Mouse (Mus musculus) megakaryocyte, embryonic 14.5 days (primary cell): ENCODE results near the gene Wdr38.

Source experiments
- FLI1 ChIP-seq: IDR thresholded peaks from 2 replicates; pipeline ENCODE4 v1.6.1; 2012; ENCODE audit warnings: low read length, inconsistent platforms, mixed read lengths
- GATA1 ChIP-seq: IDR thresholded peaks from 3 replicates; pipeline ENCODE4 v1.6.1; 2012; ENCODE audit warnings: mixed read lengths, low read length, inconsistent platforms, borderline replicate concordance

DNA sequence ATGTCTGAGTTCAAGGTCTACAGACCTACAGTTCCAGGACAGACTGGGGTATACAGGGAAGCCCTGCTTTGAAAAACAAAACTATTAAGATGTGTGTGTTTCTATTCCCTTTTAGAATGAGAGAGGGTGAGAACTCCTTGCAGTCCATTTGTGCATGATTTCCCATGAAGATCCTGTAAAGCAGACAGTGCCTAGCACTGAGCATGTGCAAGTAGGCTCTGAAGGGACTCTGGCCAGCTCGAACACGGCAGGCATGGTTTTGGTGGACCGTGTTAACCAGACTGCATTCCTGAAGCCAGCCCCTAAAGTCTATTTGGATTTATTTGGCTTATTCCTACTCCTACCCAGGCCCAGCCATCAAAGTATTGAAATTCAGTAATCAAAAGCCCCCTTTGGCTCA lies 14.7 kb downstream of the Wdr38 start:
- no peak for TF ChIP-seq FLI1
- TF ChIP-seq GATA1 = no peak
